Mouse (Mus musculus) liver, adult 2 months (tissue): ENCODE data around the gene 9130213A22Rik.

Experiments
- CTCF ChIP-seq: fragments of 200-500 bp; IDR thresholded peaks from 2 replicates; pipeline ENCODE4 v1.5.1; 2011; ENCODE audit warnings: low read depth, low read length, control low read depth
- POLR2A ChIP-seq: fragments of 200-500 bp; IDR thresholded peaks from 2 replicates; pipeline ENCODE4 v1.6.1; 2011; ENCODE audit warnings: low read length, control low read depth; ENCODE audit not compliant: insufficient read depth; ENCODE audit errors: extremely low read depth

DNA sequence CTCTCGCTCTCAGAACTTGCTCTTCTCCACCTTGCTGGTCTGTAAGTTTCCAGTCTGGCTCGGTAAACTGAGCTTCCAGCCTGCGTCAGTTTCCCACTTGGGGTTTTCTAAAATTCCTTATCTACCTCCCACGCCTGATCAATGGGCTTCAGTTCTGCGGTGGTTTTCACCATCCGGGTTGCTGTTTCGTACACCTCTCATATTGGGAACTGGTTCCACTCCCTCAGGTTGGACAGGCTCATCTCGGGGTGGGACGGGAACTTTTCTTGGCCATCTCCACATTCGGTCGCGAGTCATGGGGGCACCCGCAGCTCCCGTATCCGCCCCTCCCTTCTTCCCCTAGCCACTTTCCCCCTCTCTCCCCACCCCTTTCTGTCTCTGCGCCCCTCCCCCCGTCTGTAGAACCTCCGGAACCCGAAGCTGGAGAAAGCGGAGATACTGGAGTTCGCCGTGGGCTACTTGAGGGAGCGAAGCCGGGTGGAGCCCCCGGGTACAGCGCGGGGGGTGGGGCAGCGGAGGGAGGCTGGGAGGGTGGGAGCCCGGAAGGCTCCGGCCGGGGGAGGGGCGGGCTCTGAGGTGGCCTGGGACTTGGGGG lies 551 bp downstream of the 9130213A22Rik start:
- no peak for TF ChIP-seq CTCF
- no peak for TF ChIP-seq POLR2A
